ENCODE assay signal across 8 mouse cellular contexts in genomic region chr2:27858348-27858903, GRCm38 (mm10). TPM values are rescaled to one million over a fixed set of nuclear protein-coding genes. Genes with fewer than 3 reads are reported as not detected.
DNase-seq lines count a peak whose midpoint lies in the region; TF ChIP-seq lines count a peak whose summit lies in the region.

No protein-coding gene starts in this region.

- peak overlapping the region; percentile 20 for H3ac ChIP-seq in C2C12 (ENCODE audit: control insufficient read depth, insufficient read length, low read depth)

- H3K79me3 ChIP-seq in C2C12 (ENCODE audit: low read depth) = no peaks in the 10 kb centered on the region

- no peaks in the 10 kb centered on the region for H3K27me3 ChIP-seq in C2C12 (ENCODE audit: control insufficient read depth, insufficient read depth, insufficient read length)

- no peaks in the 10 kb centered on the region for H3K36me3 ChIP-seq in C2C12 (ENCODE audit: control insufficient read depth, insufficient read depth)

- no peaks in the 10 kb centered on the region for H3K79me2 ChIP-seq in C2C12 (ENCODE audit: control insufficient read depth, insufficient read depth)

- peak; percentile 80 for DNase-seq in adrenal gland, postnatal 14 days
- peak; percentile 77 to 81 for DNase-seq in heart, adult 18-20 months
- peak; percentile 35 for DNase-seq in kidney, postnatal 10 days
- DNase-seq in ovary, postnatal 14 days (ENCODE audit: low spot score) = peak; percentile 38
- DNase-seq in right cerebral cortex, postnatal 4 days = no peak
- no peak for DNase-seq in layer of hippocampus, adult 18-20 months (ENCODE audit: low spot score in 2 of 2)
- DNase-seq in thymus, postnatal 0 days (ENCODE audit: low spot score) = no peak

- no peak overlapping the region for H3K4me3 ChIP-seq in C2C12 (ENCODE audit: insufficient read depth, poor library complexity, severe bottlenecking)

- no peak for TF ChIP-seq CTCF in C2C12 (IDR thresholded peaks at IDR 0.05; ENCODE audit: control insufficient read depth, insufficient read depth, insufficient read length)

TF ChIP-seq in C2C12, 6 proteins besides CTCF, POLR2A, EP300 and RAD21:
- peak; percentile 76 for TF ChIP-seq FOSL1 (IDR thresholded peaks at IDR 0.05; ENCODE audit: insufficient read depth, low read length, poor library complexity, severe bottlenecking)
- TF ChIP-seq MAX (IDR thresholded peaks at IDR 0.05) = peak; percentile 83
- TF ChIP-seq USF1 (IDR thresholded peaks at IDR 0.05; ENCODE audit: low read depth) = peak; percentile 32
- peak; percentile 76 for TF ChIP-seq MYOD1 (IDR thresholded peaks at IDR 0.05; ENCODE audit: control insufficient read depth, insufficient read length, low read depth)
- no peak for TF ChIP-seq MYOG (IDR thresholded peaks at IDR 0.05; ENCODE audit: control insufficient read depth, extremely low read depth, insufficient read length)
- TF ChIP-seq CEBPB (IDR thresholded peaks at IDR 0.05; ENCODE audit: low read depth) = peak; percentile 98

RNA-seq across cellular contexts. Expression of gene Col5a1, which starts 27.8 kb away (rescaled TPM):
- polyA plus RNA-seq in C2C12 (2012; fragmentation: generic; extraction: Trizol) = 37.9 TPM
- 73.1 and 76.7 TPM in 2 replicates for total RNA-seq in adrenal gland, postnatal 14 days (2021)
- 10 to 100 TPM; 14.8 to 17.9 TPM for total RNA-seq in heart, adult 18-20 months (2021)
- 1 to 10 TPM; 3.3 to 3.7 TPM for total RNA-seq in layer of hippocampus, adult 18-20 months (2021)
- 10.5 and 12.2 TPM in 2 replicates for polyA plus RNA-seq in thymus, postnatal 0 days (2015; fragmentation: Nextera tagmentation; extraction: Ambion mirVana)

Comparison
In these comparisons a context has a peak if more than half of its experiments do, and no peak if none do; other contexts are left out.
1. DNase-seq: peak in adrenal gland, postnatal 14 days (single experiment), heart, adult 18-20 months (2 of 2), kidney, postnatal 10 days (single experiment) and ovary, postnatal 14 days (single experiment); none in right cerebral cortex, postnatal 4 days (single experiment), layer of hippocampus, adult 18-20 months (0 of 2) and thymus, postnatal 0 days (single experiment).